Mouse (Mus musculus): ENCODE measurements at regions not wholly inside any gene's neighbourhood (a gene's known extent, or its start where the extent isn't known, plus 50 kb on each side); places are given as distances from the start of the nearest gene placed in this dataset.

DNA sequence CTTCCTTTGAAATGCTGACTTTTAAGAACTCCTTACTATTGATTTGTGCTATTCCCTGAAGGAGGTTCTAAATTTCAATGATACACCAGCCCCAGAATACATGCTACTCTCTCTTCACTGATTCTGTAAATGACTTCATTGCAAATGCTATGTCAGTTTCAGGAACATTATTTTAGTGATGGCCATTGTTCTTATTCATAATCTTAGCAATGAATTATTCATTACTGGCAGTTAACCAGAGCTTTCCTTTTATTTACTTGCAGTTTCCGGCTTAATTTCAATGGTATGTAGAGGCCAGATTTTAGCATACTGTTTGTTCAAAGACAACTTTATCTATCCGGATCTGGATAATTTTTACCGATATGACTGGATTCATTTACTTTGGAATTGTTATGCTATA is 114.1 kb upstream of the Arhgap18 start:
- Histone ChIP-seq H3K9me3 (no peaks in the 10 kb centered on the region), H3K27me3 (replicated peaks) (no peaks in the 10 kb centered on the region), H3K4me1 (no peaks in the 10 kb centered on the region), H3K36me3 (replicated peaks; ENCODE audit: low read length) (no peaks in the 10 kb centered on the region), H3K4me3 (replicated peaks) (no peak overlapping the region)
- no peak for TF ChIP-seq GATA1 (IDR thresholded peaks at IDR 0.05; ENCODE audit: borderline replicate concordance, low read length)
- no peak for TF ChIP-seq FLI1 (IDR thresholded peaks at IDR 0.05; ENCODE audit: low read length)

DNA sequence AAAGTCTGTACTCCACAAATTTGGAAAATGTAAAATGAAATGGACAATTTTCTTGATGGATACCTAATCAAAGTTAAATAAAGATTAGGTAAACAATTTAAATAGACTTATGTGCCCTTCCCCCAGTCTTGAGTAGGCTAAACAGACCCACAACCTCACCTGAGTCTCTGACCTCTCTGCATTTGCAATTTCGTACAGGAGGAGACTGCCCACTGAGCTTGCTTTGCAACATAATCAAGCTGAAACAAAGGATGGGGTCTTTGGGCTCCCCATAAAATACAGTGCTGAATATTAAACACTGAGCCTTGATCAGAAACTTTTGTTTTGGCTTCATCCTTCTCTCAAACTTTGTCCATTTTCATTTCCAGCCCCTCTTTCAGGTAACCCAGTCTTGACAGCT is 100.1 kb upstream of the Arhgap18 start:
- Histone ChIP-seq H3K4me1 (no peaks in the 10 kb centered on the region), H3K27me3 (replicated peaks) (no peaks in the 10 kb centered on the region), H3K4me3 (replicated peaks) (no peak overlapping the region), H3K36me3 (replicated peaks; ENCODE audit: low read length) (no peaks in the 10 kb centered on the region), H3K9me3 (no peaks in the 10 kb centered on the region)
- TF ChIP-seq FLI1 (IDR thresholded peaks at IDR 0.05; ENCODE audit: low read length), result no peak
- no peak for TF ChIP-seq GATA1 (IDR thresholded peaks at IDR 0.05; ENCODE audit: borderline replicate concordance, low read length)

DNA sequence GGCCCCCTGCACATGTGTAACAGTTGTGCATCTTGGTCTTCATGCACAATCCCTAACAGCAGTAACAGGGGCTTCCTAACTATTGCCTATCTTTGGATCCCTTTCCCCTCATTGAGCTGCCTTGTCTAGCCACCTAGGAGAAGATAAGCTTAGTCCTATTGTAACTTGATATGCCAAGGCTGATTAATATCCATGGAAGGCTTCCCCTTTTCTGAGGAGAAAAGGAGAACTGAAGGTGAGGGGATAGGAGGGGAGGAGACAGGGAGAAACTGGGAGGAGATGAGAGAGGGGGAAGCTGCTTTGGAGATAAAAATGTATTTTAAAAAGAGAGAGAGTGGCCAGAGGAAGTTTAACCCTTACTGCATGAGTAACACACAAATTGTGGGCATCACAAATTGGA is 89.0 kb upstream of the Arhgap18 start:
- H3K4me3 ChIP-seq (replicated peaks), result no peak overlapping the region
- H3K4me1 ChIP-seq, result no peaks in the 10 kb centered on the region
- no peak for TF ChIP-seq GATA1 (IDR thresholded peaks at IDR 0.05; ENCODE audit: borderline replicate concordance, low read length)
- TF ChIP-seq FLI1 (IDR thresholded peaks at IDR 0.05; ENCODE audit: low read length), result no peak
- H3K9me3 ChIP-seq, result no peaks in the 10 kb centered on the region
- no peaks in the 10 kb centered on the region for H3K36me3 ChIP-seq (replicated peaks; ENCODE audit: low read length)
- H3K27me3 ChIP-seq (replicated peaks), result no peaks in the 10 kb centered on the region

DNA sequence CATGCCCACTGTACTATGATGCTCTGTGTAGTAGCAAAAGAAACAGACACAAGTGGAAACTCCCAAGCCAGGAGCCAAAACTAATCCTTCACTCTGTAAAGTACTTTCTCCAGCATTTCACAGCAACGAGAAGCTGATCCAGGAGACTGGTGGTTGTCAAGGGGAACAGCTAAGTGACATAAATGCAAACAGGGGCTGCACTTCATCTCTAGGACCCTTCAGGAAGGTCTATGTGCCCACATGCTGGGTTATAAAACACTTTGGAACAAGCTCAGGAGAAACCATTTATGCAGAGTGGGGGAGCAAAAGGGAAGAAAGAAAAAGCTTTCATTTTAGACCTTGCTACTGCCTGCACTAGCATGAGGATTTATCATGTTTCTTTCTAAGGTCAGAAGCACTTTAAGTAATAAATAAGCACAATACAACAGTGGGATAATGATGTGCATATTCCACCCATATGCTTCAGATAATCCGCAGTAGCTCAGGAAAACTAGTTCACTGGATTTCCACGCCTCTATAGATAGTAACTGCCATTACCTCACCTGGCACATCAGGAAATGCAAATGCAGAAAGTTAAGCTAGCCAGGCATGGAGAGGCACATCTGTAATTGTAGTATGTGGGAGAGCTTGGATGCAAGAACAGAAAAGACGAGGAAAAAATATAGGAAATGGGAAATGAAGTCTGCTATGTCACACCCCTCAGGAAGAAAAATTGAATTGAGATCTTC is 73.6 kb upstream of the Arhgap18 start:
- Histone ChIP-seq H3K4me3 (replicated peaks) (no peak overlapping the region), H3K27me3 (replicated peaks) (no peaks in the 10 kb centered on the region), H3K36me3 (replicated peaks; ENCODE audit: low read length) (no peaks in the 10 kb centered on the region), H3K9me3 (no peaks in the 10 kb centered on the region), H3K4me1 (no peaks in the 10 kb centered on the region)
- TF ChIP-seq GATA1 (IDR thresholded peaks at IDR 0.05; ENCODE audit: borderline replicate concordance, low read length), result no peak
- TF ChIP-seq FLI1 (IDR thresholded peaks at IDR 0.05; ENCODE audit: low read length), result no peak

DNA sequence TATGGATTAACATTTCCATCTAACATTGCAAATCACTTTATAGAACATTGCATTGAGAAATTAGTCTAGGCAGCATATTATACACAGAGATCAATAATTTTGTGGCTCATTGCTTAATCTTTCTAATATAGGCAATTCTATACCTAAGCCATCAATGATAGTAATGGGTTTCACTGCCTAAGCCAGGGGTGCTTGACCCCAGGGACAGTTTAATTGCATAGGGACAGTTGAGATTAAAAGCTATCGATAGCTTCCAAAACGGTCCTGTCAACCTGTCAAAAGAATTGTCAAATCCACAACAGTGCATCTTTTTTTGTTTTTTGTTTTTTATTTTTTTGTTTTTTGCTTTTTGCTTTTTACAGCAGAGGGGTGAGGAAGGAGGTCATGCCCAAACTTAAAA is 58.5 kb upstream of the Arhgap18 start:
- Histone ChIP-seq H3K27me3 (replicated peaks) (peaks cover 10% of the 10 kb centered on the region), H3K9me3 (no peaks in the 10 kb centered on the region), H3K36me3 (replicated peaks; ENCODE audit: low read length) (no peaks in the 10 kb centered on the region), H3K4me1 (peaks cover 7% of the 10 kb centered on the region), H3K4me3 (replicated peaks) (no peak overlapping the region)
- no peak for TF ChIP-seq FLI1 (IDR thresholded peaks at IDR 0.05; ENCODE audit: low read length)
- TF ChIP-seq GATA1 (IDR thresholded peaks at IDR 0.05; ENCODE audit: borderline replicate concordance, low read length), result no peak

DNA sequence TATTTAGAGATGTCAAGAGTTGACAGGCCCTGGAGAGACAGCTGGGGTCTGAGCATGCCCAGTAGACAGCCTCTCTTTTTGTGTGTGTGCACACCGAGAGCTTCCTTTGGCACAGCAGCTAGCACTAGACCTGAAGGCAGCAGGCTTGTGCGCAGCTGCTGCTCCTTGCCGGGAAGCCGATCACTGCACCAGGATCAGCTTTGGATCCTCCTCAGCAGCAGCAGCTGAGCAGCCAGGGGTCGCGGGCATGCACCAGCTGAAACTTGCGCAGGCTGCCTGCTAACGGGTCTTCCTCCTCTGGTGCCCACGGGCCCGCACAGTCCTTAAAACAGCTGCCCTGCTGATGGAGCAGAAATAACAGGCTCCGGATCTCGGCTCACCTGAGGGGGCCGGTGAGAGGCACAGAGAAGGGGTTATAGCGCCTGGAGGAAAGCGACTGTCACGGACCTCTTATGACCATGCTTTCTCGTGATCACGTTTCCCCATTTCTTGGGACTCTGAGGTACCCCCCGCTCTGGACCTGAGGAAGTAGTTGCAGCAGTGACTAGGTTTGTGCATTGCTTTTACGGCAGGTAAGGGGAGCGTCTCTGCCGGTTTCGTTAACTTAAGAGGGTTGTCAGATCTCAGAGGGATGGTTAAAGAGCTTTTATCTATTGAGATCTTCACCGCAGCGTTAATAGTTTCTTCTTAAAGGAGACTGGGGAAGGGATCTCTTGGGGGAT is 57.8 kb upstream of the Arhgap18 start:
- peak overlapping the region; percentile 88 for H3K4me3 ChIP-seq (replicated peaks)
- peaks cover 7% of the 10 kb centered on the region for H3K4me1 ChIP-seq
- peaks cover 10% of the 10 kb centered on the region for H3K27me3 ChIP-seq (replicated peaks)
- no peaks in the 10 kb centered on the region for H3K36me3 ChIP-seq (replicated peaks; ENCODE audit: low read length)
- TF ChIP-seq GATA1 (IDR thresholded peaks at IDR 0.05; ENCODE audit: borderline replicate concordance, low read length), result no peak
- TF ChIP-seq FLI1 (IDR thresholded peaks at IDR 0.05; ENCODE audit: low read length), result no peak
- H3K9me3 ChIP-seq, result no peaks in the 10 kb centered on the region

All from megakaryocyte, embryonic 14.5 days (primary cell).